Mouse (Mus musculus) lung, postnatal 0 days (tissue): Measurements from ENCODE around the gene Mllt11.

ENCODE experiments used
- CTCF ChIP-seq: IDR thresholded peaks from 2 replicates; pipeline ENCODE4 v1.5.1; 2016; ENCODE audit warnings: antibody characterized with exemption, mild to moderate bottlenecking
- EP300 ChIP-seq: IDR thresholded peaks from 2 replicates; pipeline ENCODE4 v1.6.1; 2016; ENCODE audit warnings: antibody characterized with exemption, mild to moderate bottlenecking, control low read depth

DNA sequence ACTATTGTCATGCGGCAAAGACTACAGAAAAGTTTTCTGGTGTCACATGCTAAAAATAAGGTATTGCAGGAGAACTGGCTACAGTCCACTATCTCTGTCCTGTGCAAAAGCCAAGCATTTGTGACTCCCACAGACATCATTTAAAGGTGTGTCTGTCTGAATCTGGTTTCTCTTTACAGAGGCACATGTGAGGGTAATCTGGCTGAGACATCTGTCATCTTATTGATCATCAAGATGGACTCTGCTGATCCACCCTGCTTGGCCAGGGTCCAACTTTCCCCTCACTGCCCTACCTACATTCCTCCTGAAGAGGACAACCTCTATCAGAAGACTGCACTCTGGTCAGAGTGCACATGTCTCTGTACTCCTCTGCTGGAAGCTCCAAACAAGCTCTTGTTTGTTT is 45.2 kb upstream of the Mllt11 start:
- TF ChIP-seq CTCF: no peak
- TF ChIP-seq EP300: no peak
